Mouse (Mus musculus) CD4-positive helper T cell, adult 2 months (primary cell): ENCODE data around the gene Gckr.

Experiments
- DNase-seq: peaks from one replicate; pipeline ENCODE4 v3.0.0-alpha.2; 2012; ENCODE audit warnings: low read depth, missing footprints, low spot score

Gckr gene

GRCm38 (mm10) chr5:31297047-31297757 lies at the start of gene Gckr:
Gene Gckr (plus strand): TSS chr5:31297443.
- DNase-seq, result no peak

DNA sequence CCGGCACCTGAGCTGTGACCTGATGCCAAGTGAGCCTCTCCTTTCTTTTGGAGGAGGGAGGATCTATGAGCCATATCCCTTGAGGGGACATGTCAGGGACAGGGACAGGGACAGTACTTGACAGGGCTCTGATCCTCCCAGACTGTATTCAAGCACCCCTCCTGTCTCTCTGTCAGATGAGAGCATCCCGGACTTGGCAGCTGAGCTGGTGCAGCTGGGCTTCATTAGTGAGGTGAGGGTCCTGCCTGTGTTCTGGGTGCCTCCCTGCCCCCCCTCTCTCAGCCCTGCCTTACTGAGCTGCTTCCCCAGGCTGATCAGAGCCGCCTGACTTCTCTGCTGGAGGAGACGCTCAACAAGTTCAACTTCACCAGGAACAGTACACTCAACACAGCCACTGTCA lies 46.5 kb upstream of the Gckr start:
- DNase-seq, result no peak

DNA sequence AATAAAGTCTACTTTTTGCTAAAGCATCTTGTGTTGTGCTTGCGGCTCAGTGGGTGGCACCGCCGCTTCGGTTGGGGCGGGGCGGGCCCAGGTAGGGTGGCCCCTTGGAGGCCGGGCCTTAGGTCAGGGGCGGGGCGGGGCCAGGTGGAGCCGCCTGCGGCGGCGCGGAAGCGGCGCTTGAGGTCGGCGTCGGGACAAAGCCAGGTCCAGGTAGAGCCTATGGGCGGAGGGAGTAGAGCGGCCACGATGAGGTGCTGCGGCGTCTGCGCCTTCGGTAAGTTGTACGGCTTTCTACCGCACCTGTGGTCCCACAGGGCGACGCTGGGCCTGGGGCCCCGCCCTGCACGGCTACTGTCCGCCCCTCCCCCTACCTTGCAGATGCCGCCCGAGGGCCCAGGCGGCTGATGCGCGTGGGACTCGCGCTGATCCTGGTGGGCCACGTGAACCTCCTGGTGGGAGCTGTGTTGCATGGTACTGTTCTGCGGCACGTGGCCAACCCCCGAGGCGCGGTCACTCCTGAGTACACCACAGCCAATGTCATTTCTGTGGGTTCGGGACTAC lies 45.6 kb upstream of the Gckr start, which contains the start of gene Krtcap3:
TSS of gene Krtcap3 (plus strand) at position 151 of the 561 bp plus-strand sequence.
- peak; percentile 71 for DNase-seq

DNA sequence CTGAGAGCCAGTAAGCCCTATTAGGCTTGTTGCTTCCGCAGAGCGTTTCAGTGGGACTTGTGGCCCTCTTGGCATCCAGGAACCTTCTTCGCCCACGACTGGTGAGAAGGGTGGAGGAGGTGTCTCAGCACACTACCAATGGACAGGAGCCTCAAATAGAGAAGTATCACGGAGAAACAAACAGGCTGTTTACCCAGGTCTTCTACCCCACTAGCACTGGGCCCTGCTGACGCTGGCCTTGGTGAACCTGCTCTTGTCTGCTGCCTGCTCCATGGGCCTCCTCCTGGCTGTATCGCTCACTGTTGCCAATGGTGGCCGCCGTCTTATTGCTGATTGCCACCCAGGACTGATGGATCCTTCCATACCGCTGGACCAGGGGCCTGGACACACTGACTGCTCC lies 45.1 kb upstream of the Gckr start:
- no peak for DNase-seq

- no peak for DNase-seq
Observed at GRCm38 (mm10) chr5:31252795-31253545, 44.3 kb upstream of the Gckr start.

DNA sequence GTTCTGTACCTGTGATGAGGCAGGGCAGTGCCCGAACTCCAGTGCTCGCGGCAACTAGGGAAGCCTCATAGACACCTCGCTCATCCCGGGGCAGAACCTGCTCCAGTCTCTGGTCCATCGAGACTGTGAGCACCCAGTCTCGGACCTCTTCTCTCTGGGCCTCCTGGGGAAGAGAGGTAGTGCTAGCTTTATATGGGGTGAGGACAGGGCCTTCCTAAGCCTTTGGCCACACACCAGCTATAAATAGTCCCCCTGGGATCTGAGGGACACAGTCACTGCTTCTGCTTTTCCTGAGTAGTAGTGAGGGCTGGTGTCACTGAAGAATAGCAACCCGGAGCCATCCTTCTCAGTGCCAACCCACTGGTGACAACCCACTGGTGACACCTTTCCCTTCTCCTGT lies 43.4 kb upstream of the Gckr start:
- DNase-seq, result no peak

- DNase-seq, result no peak
Observed at GRCm38 (mm10) chr5:31254452-31254851, 42.8 kb upstream of the Gckr start.

DNA sequence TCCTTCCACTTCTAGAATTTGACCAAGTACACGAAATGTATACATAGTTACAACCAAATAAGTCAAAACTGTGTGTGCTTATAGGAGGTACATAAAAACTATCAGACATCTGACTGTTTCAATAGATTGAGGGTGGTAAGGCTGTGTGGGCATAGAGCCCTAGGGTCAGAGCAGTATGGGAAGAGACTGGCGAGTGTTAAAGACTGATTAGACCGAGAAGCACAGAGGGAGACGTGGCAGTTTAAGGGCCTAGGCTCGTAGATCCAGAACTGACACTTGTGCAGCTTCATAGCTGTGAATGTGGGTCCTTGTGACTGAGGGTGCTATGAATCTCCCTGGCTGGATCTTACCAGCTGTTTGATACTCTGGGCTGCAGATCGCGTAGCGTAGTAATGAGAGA lies 42.3 kb upstream of the Gckr start:
- DNase-seq, result no peak

- DNase-seq, result no peak
Observed at GRCm38 (mm10) chr5:31255381-31255780, 41.9 kb upstream of the Gckr start.

DNA sequence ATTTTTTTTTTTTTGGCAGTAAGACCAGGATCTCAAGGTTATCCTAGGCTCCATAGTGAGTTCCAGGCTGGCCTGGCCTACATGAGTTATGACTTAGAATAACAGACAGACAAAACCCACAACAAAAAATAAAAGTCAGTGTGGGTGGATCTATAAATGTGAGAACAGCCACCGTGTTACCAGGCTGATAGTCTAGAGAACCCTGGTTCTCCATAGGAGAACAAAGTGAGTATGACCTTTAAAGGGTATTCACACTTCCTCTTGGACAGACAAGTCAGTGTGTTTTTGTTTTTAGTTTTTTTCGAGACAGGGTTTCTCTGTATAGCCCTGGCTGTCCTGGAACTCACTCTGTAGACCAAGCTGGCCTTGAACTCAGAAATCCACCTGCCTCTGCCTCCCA lies 41.3 kb upstream of the Gckr start:
- DNase-seq, result no peak

DNA sequence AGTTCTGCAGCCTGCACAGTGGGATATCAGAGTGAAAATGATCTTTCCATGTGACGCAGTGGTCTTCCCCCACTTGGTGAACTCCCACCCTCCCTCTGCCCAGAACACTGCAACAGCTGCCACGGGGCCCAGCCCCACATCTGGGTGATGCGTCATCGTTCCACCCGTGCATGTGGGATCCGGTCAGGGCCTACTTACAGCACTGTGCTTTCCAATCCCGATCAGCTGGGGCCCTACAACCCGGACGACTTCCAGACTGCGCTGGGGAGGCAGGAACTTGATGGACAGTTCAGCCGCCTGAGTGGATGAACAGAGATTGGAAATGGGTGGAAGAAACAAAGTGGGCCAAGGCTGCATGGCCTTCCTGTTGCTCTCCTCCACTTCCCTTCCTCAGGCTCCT lies 39.6 kb upstream of the Gckr start:
- DNase-seq, result no peak

GRCm38 (mm10) chr5:31266101-31266500 lies 31.1 kb upstream of the Gckr start:
- DNase-seq, result no peak

DNA sequence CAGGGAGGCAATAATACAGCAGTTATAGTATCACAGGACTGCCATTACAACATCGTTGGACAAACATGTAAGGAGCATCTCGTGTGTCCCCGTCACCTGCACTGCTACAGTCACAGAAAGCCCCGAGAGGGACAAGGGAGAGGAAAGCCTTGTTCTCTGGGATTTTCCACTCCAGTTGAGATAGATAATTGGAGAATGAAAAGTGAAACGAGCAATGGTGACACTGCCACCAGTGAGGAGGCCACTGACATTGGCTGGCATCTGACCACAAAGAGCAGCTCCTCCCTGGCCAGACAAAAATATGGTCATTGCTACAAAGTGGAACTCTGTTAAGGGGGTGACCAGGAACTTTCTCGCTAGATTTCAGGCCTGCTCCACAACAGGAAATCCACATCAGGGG lies 29.6 kb upstream of the Gckr start:
- DNase-seq, result no peak

GRCm38 (mm10) chr5:31273018-31273417 lies 24.2 kb upstream of the Gckr start:
- DNase-seq, result no peak

- DNase-seq, result peak; percentile 36
Observed at GRCm38 (mm10) chr5:31279245-31279988, 17.8 kb upstream of the Gckr start.

- DNase-seq, result no peak
Observed at GRCm38 (mm10) chr5:31288225-31288624, 9.0 kb upstream of the Gckr start.

DNA sequence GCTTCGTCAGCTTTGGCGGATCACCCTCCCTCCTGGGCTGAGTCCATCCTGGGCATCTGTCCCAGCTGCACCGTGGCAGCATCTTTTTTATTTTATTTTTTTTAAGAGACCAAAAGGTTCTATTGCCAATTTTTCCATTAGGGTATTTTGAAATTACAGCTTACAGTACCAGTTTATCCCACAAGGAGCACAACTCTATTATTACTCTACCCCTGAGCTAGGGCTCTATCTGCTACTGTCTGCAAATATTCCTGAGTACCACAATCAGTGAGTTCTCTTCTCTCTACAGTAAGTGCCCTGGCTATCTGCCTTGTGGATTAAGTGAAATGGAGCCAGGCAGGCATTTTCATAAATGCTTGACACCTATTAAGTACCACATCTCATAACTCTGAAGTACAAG lies 8.6 kb upstream of the Gckr start:
- no peak for DNase-seq

DNA sequence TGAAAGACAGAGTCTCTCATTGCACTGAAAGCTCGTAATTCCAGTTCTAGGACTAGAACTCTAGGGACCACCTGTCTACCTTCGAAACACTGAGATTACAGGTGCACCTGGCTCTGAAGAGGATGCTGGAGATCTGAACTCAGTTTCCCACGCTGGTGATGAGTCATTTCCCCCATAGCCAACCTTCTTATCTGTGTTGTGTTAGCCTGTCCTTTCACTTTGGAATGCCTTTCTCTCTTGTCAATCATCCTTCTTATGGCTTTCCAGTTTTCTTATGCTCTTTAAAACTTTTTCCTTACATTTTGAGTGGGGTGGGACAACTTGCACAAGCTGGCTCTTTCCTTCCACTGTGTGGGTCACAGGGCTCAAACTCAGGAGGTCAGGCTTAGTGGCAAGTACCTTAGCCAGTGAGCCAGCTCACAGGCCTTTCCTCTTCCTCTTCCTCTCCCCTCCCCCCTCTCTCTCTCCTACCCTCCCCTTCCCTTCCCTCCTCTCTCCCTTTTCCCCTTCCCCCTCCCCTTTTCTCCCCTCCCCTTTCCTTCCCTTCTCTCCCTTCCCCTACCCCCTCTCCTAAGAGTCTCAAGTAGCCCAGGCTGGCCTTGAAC lies 7.5 kb upstream of the Gckr start:
- peak; percentile 35 for DNase-seq

GRCm38 (mm10) chr5:31290521-31291360 lies 6.5 kb upstream of the Gckr start, which contains the start of gene Ift172:
Gene Ift172 (minus strand): TSS chr5:31291116.
- peak; percentile 99 for DNase-seq

GRCm38 (mm10) chr5:31291361-31291688 lies 5.9 kb upstream of the Gckr start:
- no peak for DNase-seq
